Mouse (Mus musculus) E14TG2a.4 (cell line): ENCODE data around the gene Npy4r.

Source experiments
- H3K27me3 ChIP-seq: 2 replicates; pipeline ENCODE4 v1.6.1; 2014; ENCODE audit warnings: low read length, control low read depth; ENCODE audit not compliant: insufficient read depth
- H3K36me3 ChIP-seq: 2 replicates; pipeline ENCODE4 v1.6.1; 2014; ENCODE audit warnings: low read length, control low read depth; ENCODE audit not compliant: insufficient read depth
- H3K4me1 ChIP-seq: replicated peaks from 2 replicates; pipeline ENCODE4 v1.6.1; 2014; ENCODE audit warnings: low read depth, low read length, control low read depth
- H3K4me3 ChIP-seq: replicated peaks from 2 replicates; pipeline ENCODE4 v1.5.1; 2014; ENCODE audit warnings: mild to moderate bottlenecking, low read length
- H3K9me3 ChIP-seq: 2 replicates; pipeline ENCODE4 v1.6.1; 2014; ENCODE audit warnings: low read length, control low read depth
- CTCF ChIP-seq: conservative IDR thresholded peaks from 2 replicates; pipeline ENCODE4 v1.5.1; 2014; ENCODE audit warnings: low read length
- NANOG ChIP-seq: IDR thresholded peaks from 2 replicates; pipeline ENCODE4 v1.6.1; 2014; ENCODE audit warnings: borderline replicate concordance, low read length, mixed read lengths
- POU5F1 ChIP-seq: IDR thresholded peaks from 2 replicates; pipeline ENCODE4 v1.6.1; 2014; ENCODE audit warnings: low read length, borderline replicate concordance

Gene Npy4r

DNA sequence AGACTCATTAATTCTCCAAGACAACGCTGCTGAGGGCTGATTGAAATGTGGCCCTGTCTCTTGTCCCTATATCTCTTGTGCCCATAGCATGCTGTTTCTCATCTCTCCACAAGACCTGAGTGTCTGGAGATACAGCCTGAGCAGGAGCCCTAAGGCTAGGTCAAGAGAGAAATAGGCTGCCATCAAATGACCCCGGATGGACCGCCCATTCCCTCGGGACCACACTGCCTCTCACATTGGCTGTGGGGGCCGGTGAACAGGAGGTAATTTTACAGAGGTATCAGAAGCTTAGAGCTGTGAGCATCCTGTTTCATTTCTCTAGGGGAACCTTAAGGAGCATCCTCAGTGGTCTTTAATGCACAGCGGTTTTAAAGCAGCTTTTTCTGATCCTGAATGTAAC, 21.1 kb downstream of the Npy4r start:
- Histone ChIP-seq H3K36me3 (no peaks in the 10 kb centered on the region), H3K4me3 (no peak overlapping the region), H3K4me1 (no peaks in the 10 kb centered on the region), H3K27me3 (no peaks in the 10 kb centered on the region), H3K9me3 (no peaks in the 10 kb centered on the region)
- TF ChIP-seq POU5F1 = no peak
- TF ChIP-seq NANOG = no peak
- TF ChIP-seq CTCF = no peak

DNA sequence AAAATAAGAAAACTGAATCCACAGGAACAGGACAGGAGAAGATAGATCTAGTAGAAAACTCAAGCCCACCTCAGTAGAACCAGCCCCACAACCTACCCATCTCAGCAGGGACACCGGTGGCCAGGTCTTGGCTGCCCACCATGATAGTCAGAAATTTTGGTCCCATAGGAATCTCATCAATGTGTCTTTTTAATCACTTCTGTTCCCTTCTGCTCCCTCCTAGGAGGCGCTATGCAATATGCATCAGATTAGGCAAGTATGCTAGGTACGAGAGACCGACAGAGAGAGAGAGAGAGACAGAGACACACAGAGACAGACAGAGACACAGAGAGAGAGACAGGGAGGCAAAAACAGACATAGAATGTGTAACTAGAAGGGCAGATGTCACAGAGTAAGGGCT, 30.6 kb downstream of the Npy4r start:
- Histone ChIP-seq H3K36me3 (no peaks in the 10 kb centered on the region), H3K4me1 (no peaks in the 10 kb centered on the region), H3K9me3 (no peaks in the 10 kb centered on the region), H3K4me3 (no peak overlapping the region), H3K27me3 (no peaks in the 10 kb centered on the region)
- no peak for TF ChIP-seq NANOG
- no peak for TF ChIP-seq CTCF
- TF ChIP-seq POU5F1 = no peak

DNA sequence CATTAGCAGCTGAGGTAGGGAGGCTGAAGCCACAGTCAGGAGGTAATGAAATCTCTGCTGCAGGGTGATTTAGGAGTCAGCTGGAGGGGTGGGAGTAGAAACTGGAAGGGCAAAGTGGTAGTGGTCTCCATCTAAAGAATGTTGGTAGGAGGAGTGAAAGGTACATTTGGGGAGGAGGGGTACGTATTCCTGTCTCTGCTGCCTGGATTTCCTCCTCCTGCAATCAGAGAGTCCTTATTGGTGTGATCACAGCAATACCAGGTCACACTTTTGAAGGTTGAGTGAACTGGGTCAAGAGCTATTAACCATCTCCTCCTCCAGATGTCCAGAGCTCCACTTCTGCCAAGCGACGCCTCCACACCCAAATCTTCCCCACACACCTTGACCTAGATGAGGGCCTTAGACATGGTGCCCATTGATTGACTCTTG, 31.4 kb downstream of the Npy4r start:
- Histone ChIP-seq H3K9me3 (no peaks in the 10 kb centered on the region), H3K4me3 (no peak overlapping the region), H3K36me3 (no peaks in the 10 kb centered on the region), H3K4me1 (no peaks in the 10 kb centered on the region), H3K27me3 (no peaks in the 10 kb centered on the region)
- no peak for TF ChIP-seq NANOG
- TF ChIP-seq POU5F1 = no peak

DNA sequence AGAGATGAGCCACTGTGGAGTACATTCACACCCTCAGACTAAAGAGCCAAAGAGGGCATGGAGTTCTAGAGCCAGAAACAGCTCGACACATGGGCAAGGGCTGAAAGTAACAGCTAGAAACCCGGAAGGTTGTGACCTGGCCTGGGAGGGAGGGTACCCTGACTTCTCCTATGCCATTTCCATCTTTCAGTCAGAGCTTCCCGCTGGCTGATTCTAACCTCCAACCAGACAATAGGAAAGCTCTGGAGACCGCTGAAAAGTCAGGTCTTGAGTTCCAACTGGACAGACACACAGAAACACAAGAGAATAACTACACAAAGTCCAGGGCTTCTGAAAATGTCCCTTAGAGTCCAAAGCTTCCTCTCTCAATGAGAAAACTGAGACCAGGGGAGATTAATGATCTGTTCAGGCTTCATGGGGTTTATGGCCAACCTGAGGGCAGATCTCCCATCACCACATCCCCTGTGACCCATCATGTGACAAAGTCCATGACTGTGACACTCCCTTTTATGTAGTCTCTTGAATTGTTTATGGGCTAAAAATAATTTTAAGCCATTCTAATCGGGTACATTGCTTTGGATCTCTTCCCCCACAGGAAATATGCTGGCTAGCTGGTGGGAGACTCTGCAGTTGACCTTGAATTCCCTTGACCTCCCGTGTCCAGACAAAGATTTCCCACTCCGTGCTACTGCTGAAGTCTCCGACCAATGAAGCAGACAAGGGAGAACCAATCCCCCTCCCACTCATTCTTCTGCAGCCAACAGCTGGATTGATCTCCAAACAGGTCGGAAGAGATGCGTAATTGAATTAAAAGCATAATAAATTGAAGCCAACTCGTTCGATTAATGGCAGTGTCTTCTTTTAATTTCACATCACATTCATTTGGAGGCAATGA, 32.0 kb downstream of the Npy4r start:
- TF ChIP-seq CTCF (no peak), NANOG (no peak), POU5F1 (no peak)
- Histone ChIP-seq H3K4me3 (no peak overlapping the region), H3K27me3 (no peaks in the 10 kb centered on the region), H3K9me3 (no peaks in the 10 kb centered on the region), H3K4me1 (no peaks in the 10 kb centered on the region), H3K36me3 (no peaks in the 10 kb centered on the region)

DNA sequence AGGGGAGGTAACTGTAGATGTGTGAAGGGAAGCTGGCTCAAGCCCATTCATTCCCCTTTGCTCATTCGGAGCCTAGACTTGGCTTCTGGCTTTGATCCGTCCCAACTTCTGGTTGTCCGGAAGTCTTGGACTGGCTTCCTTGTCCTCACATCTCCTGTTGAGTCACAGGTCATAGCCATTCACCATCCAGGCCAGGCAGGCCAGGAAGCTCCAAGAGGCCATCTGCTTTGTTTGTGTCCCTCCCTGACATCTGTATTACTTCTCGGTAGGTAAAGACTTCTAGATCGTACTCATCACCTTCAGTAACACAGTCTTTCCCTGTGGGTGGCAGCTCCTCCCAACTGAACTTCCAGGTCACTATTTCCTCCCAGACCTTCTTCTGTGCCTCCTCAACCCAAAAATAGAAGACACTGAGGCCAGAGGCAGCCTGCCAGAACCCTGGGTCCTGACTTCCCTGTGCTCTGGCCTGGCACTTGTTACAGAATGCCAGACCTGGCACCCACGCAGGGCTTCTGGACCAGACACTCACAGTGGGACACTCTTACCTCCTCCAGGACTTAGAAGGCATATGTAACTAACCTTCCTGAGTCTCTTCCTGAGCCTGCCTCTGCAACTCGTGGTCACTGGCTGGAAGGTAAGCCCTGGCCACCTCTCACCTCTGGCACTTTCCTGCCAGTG, 33.1 kb downstream of the Npy4r start:
- H3K27me3 ChIP-seq = no peaks in the 10 kb centered on the region
- no peaks in the 10 kb centered on the region for H3K4me1 ChIP-seq
- no peaks in the 10 kb centered on the region for H3K36me3 ChIP-seq
- H3K9me3 ChIP-seq = no peaks in the 10 kb centered on the region
- TF ChIP-seq CTCF = no peak
- H3K4me3 ChIP-seq = no peak overlapping the region

DNA sequence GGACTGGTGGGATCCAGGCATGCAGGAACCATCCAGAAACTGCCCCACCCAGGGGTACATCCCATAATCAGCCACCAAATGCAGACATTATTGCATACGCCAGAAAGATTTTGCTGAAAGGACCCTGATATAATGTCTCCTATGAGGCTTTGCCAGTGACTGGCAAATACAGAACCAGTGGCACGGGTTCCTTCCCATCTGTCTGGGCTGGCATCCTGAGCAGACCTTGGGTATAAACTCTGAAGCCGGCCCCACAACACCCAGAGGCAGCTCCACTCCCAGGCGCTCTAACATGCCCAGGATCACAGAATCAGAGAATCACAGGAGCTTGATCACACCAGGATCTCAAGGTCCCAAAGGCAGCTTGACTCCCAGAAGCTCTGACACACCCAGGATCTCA, 38.0 kb downstream of the Npy4r start:
- TF ChIP-seq CTCF = no peak
- TF ChIP-seq POU5F1 = no peak
- TF ChIP-seq NANOG = no peak
- Histone ChIP-seq H3K27me3 (no peaks in the 10 kb centered on the region), H3K4me3 (no peak overlapping the region), H3K4me1 (no peaks in the 10 kb centered on the region), H3K36me3 (no peaks in the 10 kb centered on the region), H3K9me3 (no peaks in the 10 kb centered on the region)

DNA sequence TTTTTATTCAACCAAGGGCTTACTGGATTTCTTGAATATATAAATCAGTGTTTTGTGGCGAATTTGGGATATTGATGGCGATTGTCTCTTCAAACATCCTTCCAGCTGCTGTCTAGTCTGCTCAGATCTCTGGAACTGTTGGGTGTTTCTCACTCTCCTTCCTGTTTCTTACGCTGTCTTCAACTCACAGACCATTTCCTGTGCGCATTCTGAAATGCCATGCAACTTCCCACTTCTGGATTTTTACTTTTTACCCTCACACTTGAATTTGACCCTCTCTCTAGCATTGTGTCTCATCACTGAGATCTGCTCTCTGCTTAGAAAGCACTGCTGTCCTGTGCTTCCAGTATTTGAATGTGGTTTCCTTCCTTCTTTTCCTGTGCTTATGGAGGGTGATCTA, 44.7 kb downstream of the Npy4r start:
- H3K4me1 ChIP-seq = no peaks in the 10 kb centered on the region
- H3K27me3 ChIP-seq = no peaks in the 10 kb centered on the region
- no peaks in the 10 kb centered on the region for H3K36me3 ChIP-seq
- no peak overlapping the region for H3K4me3 ChIP-seq
- no peak for TF ChIP-seq POU5F1
- no peak for TF ChIP-seq NANOG
- no peak for TF ChIP-seq CTCF
- H3K9me3 ChIP-seq = no peaks in the 10 kb centered on the region

DNA sequence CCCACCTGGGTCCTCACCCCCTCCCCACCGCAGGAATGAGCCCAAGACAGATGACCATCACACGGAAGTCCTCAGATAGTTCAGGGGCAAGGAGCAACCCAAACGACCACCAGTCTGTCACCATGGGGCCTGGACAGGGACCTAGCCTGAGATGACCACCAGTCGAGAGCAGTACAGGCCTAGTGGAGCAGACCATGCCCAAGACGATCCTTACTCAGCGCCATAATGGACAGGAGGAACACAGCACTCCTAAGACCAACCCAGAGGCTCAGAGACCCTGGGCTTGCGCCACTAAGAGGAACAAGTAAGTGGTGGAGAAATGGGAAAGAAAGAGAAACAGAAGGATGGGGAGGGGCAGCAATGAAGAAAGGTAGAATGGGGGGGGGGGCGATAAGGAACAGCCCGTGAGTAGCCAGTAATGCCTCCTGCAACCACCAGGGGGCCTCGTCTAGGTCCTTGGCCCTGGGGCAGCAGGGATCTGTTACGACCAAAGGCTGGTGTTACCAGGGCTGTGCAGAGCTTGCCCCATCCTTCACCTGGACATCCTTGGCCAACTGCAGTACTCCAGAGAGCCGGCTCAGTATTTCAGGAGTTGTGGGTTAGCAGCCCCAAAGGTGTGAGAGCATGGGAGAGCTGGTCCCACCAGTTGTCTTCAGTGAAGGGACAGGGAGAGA, 45.8 kb downstream of the Npy4r start:
- no peaks in the 10 kb centered on the region for H3K9me3 ChIP-seq
- H3K36me3 ChIP-seq = no peaks in the 10 kb centered on the region
- H3K4me1 ChIP-seq = no peaks in the 10 kb centered on the region
- no peak overlapping the region for H3K4me3 ChIP-seq
- H3K27me3 ChIP-seq = no peaks in the 10 kb centered on the region
- TF ChIP-seq NANOG (no peak), CTCF (peak; percentile 80)

DNA sequence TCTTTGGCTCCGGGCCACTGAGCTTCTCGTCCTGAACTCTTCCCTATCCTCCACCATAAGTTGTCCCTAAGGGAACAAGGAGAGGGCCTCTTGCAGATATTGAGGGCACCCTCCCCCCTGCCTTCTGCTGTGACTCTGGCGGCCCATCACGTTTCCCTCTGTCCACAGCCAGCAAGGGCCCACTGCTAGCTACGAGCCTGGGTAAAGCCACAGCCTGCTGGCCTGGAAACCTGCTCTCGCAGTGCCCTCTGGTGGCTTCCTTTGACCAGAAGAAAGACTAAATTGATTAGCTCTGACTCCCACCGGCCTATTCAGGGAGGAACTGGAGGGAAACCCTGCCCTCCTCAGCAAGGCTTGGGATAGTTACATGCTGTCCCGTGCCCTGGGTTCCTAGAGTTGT, 47.4 kb downstream of the Npy4r start:
- Histone ChIP-seq H3K27me3 (no peaks in the 10 kb centered on the region), H3K9me3 (no peaks in the 10 kb centered on the region), H3K4me3 (no peak overlapping the region), H3K4me1 (no peaks in the 10 kb centered on the region), H3K36me3 (no peaks in the 10 kb centered on the region)
- TF ChIP-seq CTCF (peak; percentile 38), POU5F1 (no peak), NANOG (no peak)
